ENCODE assay signal across 8 mouse cellular contexts in the genomic region with DNA sequence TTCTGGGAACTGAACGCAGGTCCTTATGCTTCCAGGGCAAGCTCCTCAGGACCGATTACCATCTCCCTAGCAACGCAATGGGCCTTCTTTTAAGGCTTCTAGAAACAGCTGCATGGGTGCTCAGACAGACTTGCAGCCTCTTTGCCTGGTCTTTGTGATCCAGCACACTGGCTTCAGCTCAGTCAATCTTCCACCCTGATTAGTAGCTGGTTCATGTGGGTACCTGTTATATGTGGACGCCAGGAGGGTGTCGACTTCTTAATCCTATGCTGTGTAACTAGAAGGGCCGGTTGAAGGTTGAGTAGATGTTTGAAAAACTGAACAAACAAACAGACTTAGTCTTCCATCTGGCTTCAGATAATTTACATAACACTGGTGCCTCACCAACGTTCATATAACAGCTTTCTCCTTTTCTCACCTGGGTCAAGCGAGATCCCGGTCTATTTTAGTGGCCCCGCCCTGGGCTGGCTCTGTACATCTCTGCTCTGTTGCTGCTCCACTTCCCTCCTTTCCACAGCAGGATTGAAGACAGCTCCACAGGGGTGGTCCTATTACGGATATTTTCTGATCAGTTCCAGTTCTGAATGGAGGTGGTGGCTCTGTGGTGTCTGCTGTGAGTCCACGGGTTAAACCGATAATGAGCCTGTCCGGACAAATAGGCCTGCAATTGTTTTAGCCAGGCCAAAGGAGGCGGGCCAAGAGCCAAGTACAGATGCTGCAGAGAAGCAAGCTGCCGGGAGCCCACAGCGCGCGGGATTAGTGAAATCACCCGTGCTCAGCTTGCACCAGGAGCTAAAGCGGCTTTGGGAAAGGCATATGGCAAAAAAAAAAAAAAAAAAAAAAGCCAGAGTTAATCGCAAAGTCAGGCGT.
A peak's percentile ranks its signal among the peaks of the same experiment; 100 is the strongest.
DNase-seq lines count a peak whose midpoint lies in the region; ATAC-seq lines count a peak whose summit lies in the region.

No protein-coding gene starts in this region.

- H3K4me2 ChIP-seq in neural tube, embryonic 11.5 days (ENCODE audit: low read depth), result 0 out of 2 replicates have a peak overlapping the region, but pooled peaks have one; percentile 4

- WGBS in neural tube, embryonic 11.5 days, result 52% methylated on average over 22 of the region's 23 CpGs

- DNase-seq in kidney, postnatal 4 days, result peak; percentile 39 to 40
- DNase-seq in kidney, adult 9 months, result no peak
- peak; percentile 79 for DNase-seq in cerebellum, adult 9-10 months
- DNase-seq in layer of hippocampus, adult 9-11 months, result peak; percentile 65
- peak; percentile 36 for DNase-seq in neural tube, embryonic 11.5 days (ENCODE audit: low spot score)
- DNase-seq in spleen, postnatal 4 days (ENCODE audit: low spot score in 2 of 2), result no peak
- no peak for DNase-seq in ovary, postnatal 36 days (ENCODE audit: low spot score)

- H3K9me3 ChIP-seq in neural tube, embryonic 11.5 days (ENCODE audit: control insufficient read depth, low read length), result no peaks in the 10 kb centered on the region

- 0 out of 2 replicates have a peak overlapping the region, but pooled peaks have one; percentile 3 for H3K27ac ChIP-seq in neural tube, embryonic 11.5 days (ENCODE audit: low read depth, low read length)

- no peaks in the 10 kb centered on the region for H3K27me3 ChIP-seq in neural tube, embryonic 11.5 days (ENCODE audit: control insufficient read depth, insufficient read depth, low read length)

- no peaks in the 10 kb centered on the region for H3K36me3 ChIP-seq in neural tube, embryonic 11.5 days (ENCODE audit: control insufficient read depth, insufficient read depth, low read length)

- H3K4me1 ChIP-seq in neural tube, embryonic 11.5 days (ENCODE audit: control insufficient read depth, insufficient read depth, low read length), result peaks cover 15% of the 10 kb centered on the region

- peak; percentile 53 for ATAC-seq in frontal cortex, adult (ENCODE audit: low TSS enrichment)
- ATAC-seq in neural tube, embryonic 11.5 days (ENCODE audit: insufficient read depth, low FRiP score, low TSS enrichment), result peak; percentile 53

- H3K9ac ChIP-seq in neural tube, embryonic 11.5 days (ENCODE audit: low read length), result no peak overlapping the region

- H3K4me3 ChIP-seq in neural tube, embryonic 11.5 days (ENCODE audit: low read depth, low read length), result no peak overlapping the region

Comparison
In these comparisons a context has a peak if more than half of its experiments do, and no peak if none do; other contexts are left out.
1. DNase-seq: peak in kidney, postnatal 4 days (2 of 2), cerebellum, adult 9-10 months (single experiment), layer of hippocampus, adult 9-11 months (single experiment) and neural tube, embryonic 11.5 days (single experiment); none in kidney, adult 9 months (single experiment), spleen, postnatal 4 days (0 of 2) and ovary, postnatal 36 days (single experiment).